ENCODE assay signal across 32 mouse cellular contexts in the genomic region with DNA sequence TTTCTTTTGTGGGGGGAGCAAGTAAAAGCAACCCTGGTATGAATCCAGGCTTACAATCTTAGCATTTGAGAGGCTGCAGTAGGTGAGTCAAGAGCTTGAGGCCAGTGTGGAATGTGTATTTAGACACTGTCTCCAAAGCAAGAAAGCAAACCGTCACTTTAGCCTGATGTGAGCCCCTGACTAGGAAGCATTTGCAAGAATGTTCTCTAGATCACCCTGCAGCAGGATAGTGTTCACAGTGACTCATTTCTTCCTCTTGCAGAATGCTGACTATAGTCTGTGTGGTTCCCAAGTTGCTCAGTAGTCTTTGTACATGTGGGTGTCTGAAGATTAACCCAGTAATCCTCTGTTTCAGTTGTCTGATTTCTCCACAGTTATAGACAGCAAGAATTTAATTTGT.
A peak's percentile ranks its signal among the peaks of the same experiment; 100 is the strongest.
DNase-seq lines count a peak whose midpoint lies in the region; ATAC-seq lines count a peak whose summit lies in the region.
"Had no signal": no experiment of that assay in that cellular context is flagged by ENCODE, and none has a peak within 500 bp of the region (broad histone marks: within the 10 kb centered on the region; RNA-seq: fewer than 3 reads in every experiment).

No protein-coding gene starts in this region.

- no peaks in the 10 kb centered on the region for H3K4me1 ChIP-seq in intestine, embryonic 15.5 days (replicated peaks)
- H3K4me1 ChIP-seq: embryonic facial prominence, embryonic 15.5 days; forebrain, embryonic 10.5 days; forebrain, embryonic 15.5 days; hindbrain, embryonic 13.5 days; kidney, embryonic 15.5 days; liver, embryonic 12.5 days; neural tube, embryonic 15.5 days had no signal

- no peak overlapping the region for H3K27ac ChIP-seq in intestine, embryonic 15.5 days
- H3K27ac ChIP-seq: embryonic facial prominence, embryonic 15.5 days; forebrain, embryonic 10.5 days; forebrain, embryonic 15.5 days; hindbrain, embryonic 13.5 days; kidney, embryonic 15.5 days; left cerebral cortex, adult 2 months; liver, embryonic 12.5 days; macrophage; neural tube, embryonic 15.5 days; stomach, postnatal 0 days had no signal

- H3K4me3 ChIP-seq in intestine, embryonic 15.5 days (replicated peaks), result no peak overlapping the region
- H3K4me3 ChIP-seq: embryonic facial prominence, embryonic 15.5 days; forebrain, embryonic 10.5 days; forebrain, embryonic 15.5 days; hindbrain, embryonic 13.5 days; kidney, embryonic 15.5 days; left cerebral cortex, adult 2 months; liver, embryonic 12.5 days; neural tube, embryonic 15.5 days had no signal

- H3K9me3 ChIP-seq in intestine, embryonic 15.5 days, result no peaks in the 10 kb centered on the region
- H3K9me3 ChIP-seq: embryonic facial prominence, embryonic 15.5 days; forebrain, embryonic 10.5 days; forebrain, embryonic 15.5 days; hindbrain, embryonic 13.5 days; kidney, embryonic 15.5 days; liver, embryonic 12.5 days; neural tube, embryonic 15.5 days had no signal

- H3K36me3 ChIP-seq in intestine, embryonic 15.5 days, result no peaks in the 10 kb centered on the region
- H3K36me3 ChIP-seq: embryonic facial prominence, embryonic 15.5 days; forebrain, embryonic 10.5 days; forebrain, embryonic 15.5 days; hindbrain, embryonic 13.5 days; kidney, embryonic 15.5 days; liver, embryonic 12.5 days; neural tube, embryonic 15.5 days had no signal

- no peak overlapping the region for H3K4me2 ChIP-seq in intestine, embryonic 15.5 days (replicated peaks)
- H3K4me2 ChIP-seq: embryonic facial prominence, embryonic 15.5 days; forebrain, embryonic 15.5 days; heart, embryonic 11.5 days; hindbrain, embryonic 13.5 days; kidney, embryonic 15.5 days; liver, embryonic 12.5 days; neural tube, embryonic 15.5 days had no signal

- 49% methylated on average over 1 of the region's 1 CpGs for WGBS in intestine, embryonic 15.5 days

- peak; percentile 9 to 35 for DNase-seq in frontal cortex, adult 2 months (ENCODE audit: extremely low spot score in 1 of 2, low spot score in 1 of 2)
- DNase-seq in frontal cortex, postnatal 25 days (ENCODE audit: low spot score in 2 of 2), result no peak
- DNase-seq in right cerebral cortex, adult 18-20 months, result peak; percentile 19
- DNase-seq in right cerebral cortex, postnatal 14 days, result no peak
- peak; percentile 76 for DNase-seq in brain, adult 2 months (ENCODE audit: low read depth, low spot score)
- peak; percentile 46 for DNase-seq in telencephalon, adult 2 months (ENCODE audit: low read depth, low spot score)
- DNase-seq: adrenal gland, postnatal 14 days; B cell, adult 2 months; cerebellum, adult 18-20 months; cerebellum, postnatal 10 days; gastrocnemius, postnatal 14 days; heart, adult 18-20 months; heart, postnatal 36 days; kidney, postnatal 25 days; liver, postnatal 0 days; midbrain, embryonic 14.5 days; right cerebral cortex, postnatal 4 days; thymus, postnatal 4 days had no signal

- no peak for ATAC-seq in intestine, embryonic 15.5 days
- ATAC-seq in megakaryocyte-erythroid progenitor cell, adult 5-6 weeks (replicated peaks; ENCODE audit: low FRiP score, low TSS enrichment, poor library complexity, severe bottlenecking), result no peak
- ATAC-seq: forebrain, embryonic 15.5 days; intestine, postnatal 0 days; liver, embryonic 12.5 days; liver, postnatal 0 days had no signal

- no peaks in the 10 kb centered on the region for H3K27me3 ChIP-seq in intestine, embryonic 15.5 days (replicated peaks)
- H3K27me3 ChIP-seq: embryonic facial prominence, embryonic 15.5 days; forebrain, embryonic 15.5 days; hindbrain, embryonic 13.5 days; kidney, embryonic 15.5 days; liver, embryonic 12.5 days; neural tube, embryonic 15.5 days had no signal

- no peak overlapping the region for H3K9ac ChIP-seq in intestine, embryonic 15.5 days
- H3K9ac ChIP-seq: embryonic facial prominence, embryonic 15.5 days; forebrain, embryonic 15.5 days; hindbrain, embryonic 13.5 days; kidney, embryonic 15.5 days; liver, embryonic 12.5 days; liver, postnatal 0 days; neural tube, embryonic 15.5 days had no signal

Comparison
In these comparisons a context has a peak if more than half of its experiments do, and no peak if none do; other contexts are left out.
1. DNase-seq: peak in frontal cortex, adult 2 months (2 of 2), right cerebral cortex, adult 18-20 months (single experiment), brain, adult 2 months (single experiment) and telencephalon, adult 2 months (single experiment); none in frontal cortex, postnatal 25 days (0 of 2) and right cerebral cortex, postnatal 14 days (single experiment).